Mouse (Mus musculus) bone marrow macrophage, adult 2 months (primary cell): ENCODE data around the gene Gm49368.

Experiments used
- CTCF ChIP-seq: IDR thresholded peaks from 2 replicates; pipeline ENCODE4 v1.5.1; 2012; ENCODE audit warnings: low read depth, mild to moderate bottlenecking, low read length, moderate library complexity
- POLR2A ChIP-seq: IDR thresholded peaks from 2 replicates; pipeline ENCODE4 v1.6.1; 2012; ENCODE audit warnings: mild to moderate bottlenecking, low read depth, low read length, borderline replicate concordance

GRCm38 (mm10) chr7:128063211-128063781 is 813 bp downstream of the Gm49368 start:
- TF ChIP-seq POLR2A (no peak), CTCF (no peak)
